Mouse (Mus musculus) heart, adult 2 months (tissue): Measurements from ENCODE around the gene Arid4b.
A peak's percentile ranks its signal among the peaks of the same experiment; 100 is the strongest.

Experiments
- CTCF ChIP-seq: fragments of 200-600 bp; IDR thresholded peaks from 2 replicates; pipeline ENCODE4 v1.8.1; 2022; ENCODE audit warnings: antibody characterized with exemption, mild to moderate bottlenecking, moderate library complexity
- POLR2A ChIP-seq: fragments of 200-500 bp; IDR thresholded peaks from 2 replicates; pipeline ENCODE4 v1.6.1; 2011; ENCODE audit warnings: mild to moderate bottlenecking, low read depth, low read length, control low read depth; ENCODE audit not compliant: insufficient read depth

GRCm38 (mm10) chr13:14142294-14142966 lies 79.4 kb downstream of the Arid4b start:
- no peak for TF ChIP-seq POLR2A
- 0 out of 2 replicates have a peak, but pooled peaks have one; percentile 9 for TF ChIP-seq CTCF
